Mouse (Mus musculus) embryo, embryonic 9.5 days (tissue): ENCODE measurements around the gene Tssk2.

Source experiments
- DNase-seq: peaks from one replicate; pipeline ENCODE4 v3.0.0-alpha.2; 2017; ENCODE audit errors: extremely low spot score

Tssk2 gene

GRCm38 (mm10) chr16:17945081-17945831 is 46.8 kb downstream of the Tssk2 start:
- DNase-seq = no peak

GRCm38 (mm10) chr16:17949421-17949877 is 51.0 kb downstream of the Tssk2 start:
- DNase-seq = peak; percentile 38
